Mouse (Mus musculus) T-helper 1 cell (primary cell): ENCODE data around the gene Fnbp1l.

Experiments
- in situ Hi-C: fragments of 300-600 bp; cut with MboI, MseI; formaldehyde crosslinking; loops from one replicate; pipeline ENCODE4 v1.15.1; 2025; ENCODE audit warnings: high pct_unique_total_duplicates

Gene Fnbp1l

GRCm38 (mm10) chr3:122494764-122495163, 124.8 kb downstream of the Fnbp1l start:
- in situ Hi-C loops = no loop called here

- in situ Hi-C loops = no loop called here
Observed at GRCm38 (mm10) chr3:122492872-122493615, 126.5 kb downstream of the Fnbp1l start.

- in situ Hi-C loops = no loop called here
Observed at GRCm38 (mm10) chr3:122492006-122492405, 127.5 kb downstream of the Fnbp1l start.

- in situ Hi-C loops = no loop called here
Observed at GRCm38 (mm10) chr3:122490574-122490973, 128.9 kb downstream of the Fnbp1l start.
